Mouse (Mus musculus) kidney, adult 10 weeks (tissue): ENCODE data around the gene Nisch. TPM values are rescaled to one million over a fixed set of nuclear protein-coding genes. Genes with fewer than 3 reads are reported as not detected.

Source experiments
- polyA plus RNA-seq: library from polyadenylated mRNA; stranded (reverse); fragments of 350-450 nt; fragmentation: Illumina TruSeq; extraction: RNeasy Lipid Tissue Mini Kit (QIAGEN cat#74804); gene quantifications from one replicate; pipeline ENCODE4 v1.2.3, GENCODE M21; 2014; ENCODE audit warnings: low read depth, low replicate concordance

The Nisch gene
- polyA plus RNA-seq: 54.5 TPM

DNA sequence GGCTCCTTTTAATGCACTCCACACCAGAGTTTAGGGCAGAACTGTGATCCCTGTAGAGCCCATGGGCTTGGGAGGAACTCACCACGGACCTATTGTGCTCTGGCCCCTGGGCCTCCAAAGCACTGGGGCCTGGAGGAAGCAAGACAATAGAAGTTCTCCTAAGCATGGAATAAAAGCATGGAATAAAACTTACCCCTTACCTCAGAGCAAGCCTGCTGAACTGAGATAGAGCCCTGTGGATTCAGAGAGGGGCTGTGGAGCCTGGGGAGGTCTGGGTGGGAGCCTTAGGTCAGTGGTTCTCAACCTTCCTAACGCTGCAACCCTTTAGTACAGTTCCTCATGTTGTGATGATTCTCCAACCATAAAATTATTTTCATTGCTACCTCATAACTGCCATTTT, at the start of gene Nisch:
Gene Nisch, minus strand, starts transcription at position 101 of the 400 bp plus-strand sequence.

DNA sequence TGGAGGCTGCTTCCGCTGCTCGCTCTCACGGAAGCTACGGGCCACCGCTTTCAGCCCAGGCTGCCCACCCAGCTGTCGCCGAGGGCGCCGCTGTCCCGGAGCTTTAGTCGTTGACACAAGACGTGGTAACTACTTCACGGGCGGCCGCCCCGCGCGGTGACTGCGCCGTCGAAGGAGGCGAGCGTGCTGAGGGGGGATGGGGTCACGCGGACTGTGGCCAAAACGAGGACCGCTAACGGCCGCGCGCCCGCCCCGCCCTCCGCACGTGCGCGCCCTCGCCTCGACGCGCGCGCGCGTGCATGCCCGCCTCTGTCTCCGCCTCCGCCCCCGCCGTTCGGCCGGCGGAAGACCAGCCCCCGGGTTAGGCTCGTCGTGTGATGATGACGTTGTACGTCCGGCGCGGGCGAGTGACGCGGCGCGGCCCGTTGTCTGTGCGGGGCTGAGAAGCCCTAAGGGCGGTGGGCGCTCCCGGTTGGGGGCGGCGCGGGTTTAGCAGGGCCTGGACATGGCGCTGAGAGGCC, 34.4 kb upstream of the Nisch start, which contains the start of the genes Phf7 and Bap1:
Gene Phf7, minus strand, starts transcription at position 234 of the 521 bp plus-strand sequence.
Gene Bap1, plus strand, starts transcription at position 367 of the 521 bp plus-strand sequence.

GRCm38 (mm10) chr14:31217666-31218065, 920 bp upstream of the Nisch start, which contains the start of gene Sema3g:
Sema3g (plus strand) TSS chr14:31217860.

DNA sequence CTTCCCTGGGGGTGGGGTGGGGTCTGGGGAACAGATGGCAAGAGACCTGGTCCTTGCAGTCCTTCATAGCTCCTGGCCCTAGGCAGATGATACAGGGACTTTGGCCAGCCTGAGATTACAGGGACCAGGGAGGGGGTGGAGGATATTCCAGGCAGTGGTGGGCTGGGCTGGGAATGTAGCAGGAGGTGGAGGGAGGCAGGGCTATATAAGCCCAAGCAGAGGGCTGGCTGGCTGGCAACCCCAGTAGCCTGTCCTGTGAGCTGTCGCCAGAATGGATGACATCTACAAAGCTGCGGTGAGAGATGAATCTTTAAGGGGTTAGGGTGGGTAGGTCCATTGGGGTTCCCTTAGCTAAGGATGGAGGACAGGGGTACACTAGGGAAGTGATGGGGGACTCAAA, 8.7 kb downstream of the Nisch start, which contains the start of gene Tnnc1:
Gene Tnnc1, plus strand, starts transcription at position 229 of the 400 bp plus-strand sequence.

GRCm38 (mm10) chr14:31168425-31168824, 48.3 kb downstream of the Nisch start, which contains the start of gene Stab1:
Stab1 (minus strand) TSS chr14:31168641.

GRCm38 (mm10) chr14:31130236-31131220, 86.2 kb downstream of the Nisch start, which contains the start of gene Nt5dc2:
Nt5dc2 (plus strand) TSS chr14:31131053.

GRCm38 (mm10) chr14:31128826-31129219, 87.9 kb downstream of the Nisch start, which contains the start of gene Smim4:
Smim4 (minus strand) TSS chr14:31128956.

Other genes starting within 250 kb of the Nisch start
- 76.0 TPM for gene Glt8d1, start 215.5 kb downstream of the Nisch start, polyA plus RNA-seq
- gene Spcs1, start 215.3 kb downstream of the Nisch start, polyA plus RNA-seq: 429 TPM
- gene Pbrm1, start 197.8 kb downstream of the Nisch start, polyA plus RNA-seq: 62.8 TPM
- 90.1 TPM for gene Gnl3, start 197.8 kb downstream of the Nisch start, polyA plus RNA-seq
- 24.4 TPM for gene Smim4, start 88.0 kb downstream of the Nisch start, polyA plus RNA-seq
- gene Nt5dc2, start 85.9 kb downstream of the Nisch start, polyA plus RNA-seq: 1.1 TPM
- 0.97 TPM for gene Stab1, start 48.3 kb downstream of the Nisch start, polyA plus RNA-seq
- not detected for gene Tnnc1, start 8.6 kb downstream of the Nisch start, polyA plus RNA-seq
- 6.5 TPM for gene Sema3g, start 914 bp upstream of the Nisch start, polyA plus RNA-seq
- 15.3 TPM for gene Phf7, start 34.4 kb upstream of the Nisch start, polyA plus RNA-seq
- 5.7 TPM for gene Bap1, start 34.5 kb upstream of the Nisch start, polyA plus RNA-seq
- gene Dnah1, start 107.0 kb upstream of the Nisch start, polyA plus RNA-seq: not detected
- 114 TPM for gene Capn7, start 119.7 kb upstream of the Nisch start, polyA plus RNA-seq
- gene Sh3bp5, start 219.1 kb upstream of the Nisch start, polyA plus RNA-seq: 63.8 TPM